Mouse (Mus musculus): ENCODE data around the gene Slc44a2. TPM values are rescaled to one million over a fixed set of nuclear protein-coding genes. Genes with fewer than 3 reads are reported as not detected.
"Not testable (repeated sequence)": the region's sequence is repeated elsewhere in the genome, so short reads cannot be mapped to it uniquely, and the experiment has no call there.

Gene Slc44a2
- polyA plus RNA-seq, 1 experiment from 2014 or later, result 167 TPM

- no peak for DNase-seq (ENCODE audit: low spot score)
Measured at GRCm38 (mm10) chr9:21299014-21299413, 21.5 kb upstream of the Slc44a2 start.

- DNase-seq (ENCODE audit: low spot score), result no peak
Measured at GRCm38 (mm10) chr9:21305065-21305464, 15.4 kb upstream of the Slc44a2 start.

GRCm38 (mm10) chr9:21309150-21309741 is 11.3 kb upstream of the Slc44a2 start:
- DNase-seq (ENCODE audit: low spot score), result peak; percentile 47

DNA sequence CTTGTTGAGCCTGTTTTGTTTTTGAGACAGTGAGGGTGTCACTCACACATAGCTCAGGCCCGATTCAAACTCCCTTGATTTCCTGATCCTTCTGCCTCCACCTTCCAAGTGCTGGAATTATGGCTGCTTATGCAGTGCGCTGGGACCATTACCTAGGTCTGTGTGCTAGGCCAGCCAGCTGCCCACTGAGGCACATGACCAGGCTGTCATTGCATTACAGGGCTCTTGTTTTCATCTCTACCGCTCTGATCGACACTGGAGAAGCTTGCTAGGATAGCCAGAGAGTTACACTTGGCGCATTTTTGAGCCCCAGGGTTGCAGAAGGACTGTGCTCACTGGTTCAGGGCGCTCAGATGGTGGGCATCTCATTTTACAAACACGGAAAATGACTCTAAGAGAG is 8.8 kb upstream of the Slc44a2 start:
- no peak for DNase-seq (ENCODE audit: low spot score)

DNA sequence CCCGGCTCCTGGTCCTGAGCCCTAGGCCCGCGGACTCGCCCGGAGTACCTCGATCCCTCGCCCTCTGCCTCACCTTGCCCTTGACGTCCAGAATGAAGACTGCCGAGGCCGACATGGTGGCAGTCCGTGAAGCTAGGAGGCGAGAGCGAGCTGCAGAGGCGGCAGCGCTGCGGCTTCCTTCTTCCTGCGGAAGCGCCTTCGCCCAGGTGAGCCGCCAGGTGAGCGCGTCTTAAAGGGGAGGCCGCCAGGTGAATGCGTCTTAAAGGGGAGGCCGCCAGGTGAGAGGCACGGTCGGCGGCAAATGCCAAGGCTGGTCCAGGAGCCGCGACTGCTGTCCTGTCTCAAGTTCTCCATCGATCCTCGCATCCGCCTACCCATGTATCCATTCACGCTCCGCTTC is 8.4 kb upstream of the Slc44a2 start, which contains the start of gene Ap1m2:
Ap1m2 (minus strand) TSS at position 204 of the 400 bp plus-strand sequence.
- no peak for DNase-seq (ENCODE audit: low spot score)

- peak; percentile 84 for DNase-seq (ENCODE audit: low spot score)
Measured at GRCm38 (mm10) chr9:21313394-21313793, 7.1 kb upstream of the Slc44a2 start.

- no peak for DNase-seq (ENCODE audit: low spot score)
Measured at GRCm38 (mm10) chr9:21314367-21315140, 5.9 kb upstream of the Slc44a2 start.

- no peak for DNase-seq (ENCODE audit: low spot score)
Measured at GRCm38 (mm10) chr9:21315421-21315820, 5.1 kb upstream of the Slc44a2 start.

- peak; percentile 71 for DNase-seq (ENCODE audit: low spot score)
Measured at GRCm38 (mm10) chr9:21316696-21317095, 3.8 kb upstream of the Slc44a2 start.

DNA sequence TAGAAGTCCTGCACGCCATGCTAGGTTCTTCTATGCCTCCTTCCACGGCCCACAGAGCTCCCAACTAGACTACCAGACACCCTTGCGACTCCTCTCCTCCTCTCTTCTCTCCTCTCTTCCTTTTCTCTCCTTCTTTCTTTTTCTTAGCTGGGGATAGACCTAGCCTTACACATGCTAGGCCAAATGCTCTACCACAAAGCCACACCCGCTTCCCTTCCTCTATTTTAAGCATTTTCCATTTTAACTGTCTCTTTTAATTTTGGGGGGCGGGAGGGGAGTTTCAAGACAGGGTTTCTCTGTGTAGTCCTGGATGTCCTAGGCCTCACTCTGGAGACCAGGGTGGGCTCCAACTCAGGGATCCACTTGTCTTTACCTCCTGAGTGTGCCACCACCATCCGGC is 1.7 kb upstream of the Slc44a2 start:
- peak; percentile 44 for DNase-seq (ENCODE audit: low spot score)

DNA sequence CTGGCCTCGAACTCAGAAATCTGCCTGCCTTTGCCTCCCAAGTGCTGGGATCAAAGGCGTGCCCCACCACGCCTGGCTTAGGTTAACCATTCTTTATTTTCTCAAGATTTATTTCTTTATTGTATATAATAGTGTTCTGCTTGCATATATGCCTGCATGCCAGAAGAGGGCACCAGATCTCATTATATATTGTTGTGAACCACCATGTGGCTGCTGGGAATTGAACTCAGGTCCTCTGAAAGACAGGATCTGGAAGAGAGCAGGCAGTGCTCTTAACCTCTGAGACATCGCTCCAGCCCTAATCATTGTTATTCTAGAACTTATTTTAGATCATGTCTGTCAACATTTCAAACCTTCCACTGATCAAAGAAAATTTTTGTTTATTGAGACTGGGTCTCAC is 995 bp upstream of the Slc44a2 start:
- no peak for DNase-seq (ENCODE audit: low spot score)

DNA sequence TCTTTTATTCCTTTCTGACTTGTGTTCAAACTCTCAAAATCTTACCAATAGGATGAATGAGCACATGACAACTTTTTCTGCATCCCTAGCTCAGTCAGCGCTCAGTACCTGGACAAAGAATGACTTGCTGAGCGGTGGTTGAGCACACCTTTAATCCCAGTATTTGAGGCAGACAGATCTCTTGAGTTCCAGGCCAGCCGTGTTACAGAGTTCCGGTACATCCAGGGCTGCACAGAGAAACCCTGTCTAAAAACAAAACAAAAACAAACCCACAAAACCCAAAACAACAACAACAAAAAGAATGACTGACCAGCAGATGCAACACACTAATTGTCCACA is 249 bp upstream of the Slc44a2 start:
- DNase-seq (ENCODE audit: low spot score), result no peak

- DNase-seq (ENCODE audit: low spot score), result peak; percentile 79
Measured at GRCm38 (mm10) chr9:21321513-21321835, 976 bp downstream of the Slc44a2 start.

GRCm38 (mm10) chr9:21322211-21322916 is 1.9 kb downstream of the Slc44a2 start:
- DNase-seq (ENCODE audit: low spot score), result peak; percentile 74

GRCm38 (mm10) chr9:21322917-21323297 is 2.4 kb downstream of the Slc44a2 start:
- DNase-seq (ENCODE audit: low spot score), result not testable (repeated sequence)

GRCm38 (mm10) chr9:21324269-21324668 is 3.8 kb downstream of the Slc44a2 start:
- no peak for DNase-seq (ENCODE audit: low spot score)

GRCm38 (mm10) chr9:21327569-21327968 is 7.1 kb downstream of the Slc44a2 start:
- no peak for DNase-seq (ENCODE audit: low spot score)

DNA sequence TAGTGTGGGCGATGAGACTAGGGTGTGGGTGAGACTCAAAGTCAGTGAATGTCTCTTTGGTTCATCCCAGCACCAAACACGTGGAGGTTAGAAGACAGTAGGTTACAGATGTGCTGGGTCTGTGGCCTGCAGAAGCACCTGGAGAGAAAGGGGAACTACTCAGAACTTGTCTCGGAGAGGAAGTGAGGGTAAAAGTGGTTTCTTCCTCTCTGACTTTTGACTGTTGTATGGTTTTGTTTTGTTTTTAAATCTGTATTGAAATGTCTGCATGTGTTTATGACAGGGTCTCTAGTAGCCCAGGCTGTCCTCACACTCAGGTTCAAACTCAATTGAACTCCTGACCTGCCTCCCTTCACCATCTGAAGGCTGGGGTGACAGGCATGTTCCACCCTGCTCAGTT is 7.5 kb downstream of the Slc44a2 start:
- peak; percentile 89 for DNase-seq (ENCODE audit: low spot score)

DNA sequence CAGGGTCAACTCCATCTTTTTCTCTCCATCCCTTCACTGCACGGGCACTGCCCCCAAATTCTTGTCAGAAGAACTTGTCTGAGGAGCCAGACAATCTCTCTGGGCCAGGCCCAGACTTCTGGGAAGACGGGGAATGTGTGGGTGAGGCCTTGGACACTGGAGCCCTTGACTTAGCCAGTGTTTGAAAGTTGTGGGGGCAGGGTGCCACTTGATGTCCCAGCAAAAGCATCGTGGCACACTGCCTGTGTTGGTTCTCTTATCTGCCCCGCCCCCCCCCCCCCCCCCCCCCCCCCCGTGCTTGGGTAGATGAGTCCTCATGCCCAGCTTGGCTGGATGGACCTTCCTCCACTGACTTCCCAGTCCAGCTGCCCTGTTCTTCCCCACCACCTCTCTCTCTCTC is 8.5 kb downstream of the Slc44a2 start:
- no peak for DNase-seq (ENCODE audit: low spot score)

DNA sequence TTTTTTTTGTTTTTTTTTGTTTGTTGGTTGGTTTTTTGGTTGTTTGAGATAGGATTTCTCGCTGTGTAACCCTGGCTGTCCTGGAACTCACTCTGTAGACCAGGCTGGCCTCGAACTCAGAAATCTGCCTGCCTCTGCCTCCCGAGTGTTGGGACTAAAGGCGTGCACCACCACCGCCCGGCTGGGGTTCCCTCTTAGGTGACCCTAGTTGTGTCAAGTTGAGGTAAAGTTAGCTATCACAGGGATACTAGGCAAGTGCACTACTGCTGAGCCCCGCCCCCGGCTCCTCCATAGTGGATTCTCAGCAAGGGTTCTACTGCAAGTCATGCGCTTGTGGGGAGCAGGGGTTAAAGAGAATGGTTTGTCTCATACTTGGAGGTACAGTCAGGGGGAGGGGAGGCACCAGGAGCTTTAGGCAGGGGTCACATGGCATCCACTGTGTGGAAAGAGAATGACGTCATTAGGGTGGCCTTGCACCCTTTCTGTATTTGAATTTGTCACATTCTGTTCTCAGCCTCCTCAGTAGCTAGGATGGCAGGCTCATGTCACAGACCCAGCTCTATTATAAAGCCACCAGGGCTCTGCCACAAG is 9.3 kb downstream of the Slc44a2 start:
- DNase-seq (ENCODE audit: low spot score), result no peak

DNA sequence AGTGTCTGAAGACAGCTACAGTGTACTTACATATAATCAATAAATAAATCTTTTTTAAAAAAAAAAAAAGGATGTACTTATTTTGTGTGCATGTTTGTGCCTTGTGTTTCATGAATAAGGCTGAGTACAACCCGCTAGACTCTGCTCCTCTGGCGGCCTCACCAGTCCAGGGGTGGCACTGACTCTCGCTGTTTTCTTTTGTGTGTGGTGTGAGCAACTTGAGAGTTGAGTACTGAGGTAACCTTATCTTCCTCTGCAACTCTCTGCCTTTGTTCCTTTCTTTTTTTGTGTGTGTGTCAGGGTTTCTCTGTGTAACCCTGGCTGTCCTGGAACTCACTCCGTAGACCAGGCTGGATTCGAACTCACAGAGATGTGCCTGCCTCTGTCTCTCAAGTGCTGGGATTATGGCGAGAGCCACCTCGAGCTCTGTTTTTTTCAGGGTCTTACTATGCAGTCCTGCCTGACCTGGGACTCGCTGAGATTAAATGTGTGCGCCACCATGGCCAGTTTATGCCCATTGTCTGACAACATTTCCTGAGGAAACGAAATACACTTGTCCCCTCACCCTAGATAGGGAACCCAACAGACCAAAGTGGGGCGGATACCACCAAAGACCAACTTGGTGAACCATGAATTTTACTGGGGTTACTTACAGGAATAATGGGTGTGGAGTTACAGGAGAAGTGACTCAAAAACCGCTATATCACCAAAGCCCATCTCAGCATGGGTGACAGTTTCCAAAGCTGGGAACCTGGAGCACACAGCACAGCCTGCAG is 11.1 kb downstream of the Slc44a2 start:
- DNase-seq (ENCODE audit: low spot score), result no peak

Data from thymus, postnatal 0 days (tissue).